Mouse (Mus musculus) embryonic fibroblast, embryonic 13.5 days (primary cell): Measurements from ENCODE around the gene Myrf. TPM values are rescaled to one million over a fixed set of nuclear protein-coding genes. Genes with fewer than 3 reads are reported as not detected.

Source experiments
- H3K27ac ChIP-seq: 2 replicates; pipeline ENCODE4 v1.5.1; 2012; ENCODE audit warnings: low read length, control low read depth, inconsistent platforms; ENCODE audit not compliant: insufficient read depth
- H3K4me1 ChIP-seq: 2 replicates; pipeline ENCODE4 v1.6.1; 2011; ENCODE audit warnings: low read length; ENCODE audit not compliant: control insufficient read depth, insufficient read depth
- H3K4me3 ChIP-seq: 2 replicates; pipeline ENCODE4 v1.5.1; 2011; ENCODE audit warnings: mild to moderate bottlenecking, control low read depth, low read length; ENCODE audit not compliant: insufficient read depth
- CTCF ChIP-seq: IDR thresholded peaks from 2 replicates; pipeline ENCODE4 v1.5.1; 2011; ENCODE audit warnings: mild to moderate bottlenecking, control low read depth, low read length, moderate library complexity, borderline replicate concordance; ENCODE audit not compliant: insufficient read depth
- POLR2A ChIP-seq: IDR thresholded peaks from 2 replicates; pipeline ENCODE4 v1.6.1; 2011; ENCODE audit warnings: low read depth, mild to moderate bottlenecking, control low read depth, low read length, moderate library complexity
- polyA plus RNA-seq: library from polyadenylated mRNA; stranded (reverse); fragments of >200 nt; gene quantifications from 2 replicates; pipeline ENCODE4 v1.2.4, GENCODE M21; 2011; ENCODE audit warnings: low read depth; ENCODE audit not compliant: missing spikeins, insufficient read length

Myrf gene
- polyA plus RNA-seq, 1 experiment = 2.1 TPM

DNA sequence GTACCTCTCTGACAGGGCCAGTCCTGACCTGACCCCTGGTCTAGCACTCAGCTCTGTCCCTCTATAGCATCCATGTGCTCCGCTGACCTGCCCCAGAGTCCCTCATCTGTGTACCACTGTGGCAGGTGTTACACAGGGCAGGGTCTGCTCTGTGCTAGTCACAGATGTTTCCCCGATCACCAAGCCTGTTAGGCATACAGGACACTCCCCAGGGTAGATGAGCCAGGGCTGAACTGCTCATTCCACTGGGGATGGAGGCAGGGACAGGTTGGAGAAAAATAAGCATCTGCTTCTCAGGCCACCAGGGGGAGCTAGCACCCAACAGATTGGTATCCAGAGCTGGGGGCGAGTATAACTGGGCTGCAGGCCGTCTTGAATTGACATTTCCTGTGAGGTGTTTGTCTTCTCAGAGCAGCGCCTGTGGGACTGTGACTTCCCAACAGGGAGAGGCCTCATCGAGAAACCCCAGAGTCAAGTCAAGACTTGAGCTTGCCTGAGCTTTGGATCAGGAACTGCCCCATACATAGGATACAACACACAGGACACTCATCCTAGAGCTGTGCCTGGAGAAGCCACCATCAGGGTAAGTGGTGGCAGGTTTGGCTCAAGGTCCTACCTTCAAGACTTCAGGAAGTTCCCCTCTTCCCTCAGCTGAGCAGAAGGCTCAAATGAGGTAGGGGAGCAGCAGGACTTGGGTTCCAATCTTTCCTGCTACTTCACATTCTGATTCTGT, 17.9 kb upstream of the Myrf start:
- H3K27ac ChIP-seq = no peak overlapping the region
- TF ChIP-seq POLR2A = no peak
- peak; percentile 70; the same call in 1 of the 2 replicates for TF ChIP-seq CTCF
- H3K4me1 ChIP-seq = no peaks in the 10 kb centered on the region
- no peak overlapping the region for H3K4me3 ChIP-seq

GRCm38 (mm10) chr19:10248128-10248527, 7.6 kb upstream of the Myrf start:
- H3K4me1 ChIP-seq = no peaks in the 10 kb centered on the region
- TF ChIP-seq POLR2A (no peak), CTCF (no peak)
- no peak overlapping the region for H3K4me3 ChIP-seq
- no peak overlapping the region for H3K27ac ChIP-seq

DNA sequence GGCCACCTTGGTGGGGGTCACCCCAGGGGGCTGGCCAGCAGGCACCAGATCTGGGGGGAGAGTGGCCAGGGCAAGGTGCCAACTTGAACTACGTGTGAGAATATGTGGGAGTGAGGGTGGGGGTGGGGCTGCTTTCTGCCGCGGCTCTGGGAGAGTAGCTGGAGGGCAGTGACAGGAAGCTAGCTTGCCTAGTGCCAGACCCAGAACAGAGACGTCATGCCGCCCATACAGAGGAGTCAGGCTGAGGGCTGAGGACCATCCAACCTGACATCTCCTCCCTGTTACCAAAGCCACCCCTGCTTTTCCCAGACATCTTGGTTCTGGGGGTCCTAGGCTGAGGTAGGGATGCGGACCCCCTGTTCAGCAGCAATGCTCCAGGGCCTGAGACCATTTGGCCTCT, 6.6 kb upstream of the Myrf start:
- no peak for TF ChIP-seq CTCF
- no peaks in the 10 kb centered on the region for H3K4me1 ChIP-seq
- no peak overlapping the region for H3K27ac ChIP-seq
- H3K4me3 ChIP-seq = no peak overlapping the region

- H3K27ac ChIP-seq = no peak overlapping the region
- no peak for TF ChIP-seq POLR2A
- TF ChIP-seq CTCF = peak; percentile 38; the same call in 1 of the 2 replicates
- no peaks in the 10 kb centered on the region for H3K4me1 ChIP-seq
- H3K4me3 ChIP-seq = no peak overlapping the region
Observed at GRCm38 (mm10) chr19:10244183-10244582, 3.6 kb upstream of the Myrf start.

DNA sequence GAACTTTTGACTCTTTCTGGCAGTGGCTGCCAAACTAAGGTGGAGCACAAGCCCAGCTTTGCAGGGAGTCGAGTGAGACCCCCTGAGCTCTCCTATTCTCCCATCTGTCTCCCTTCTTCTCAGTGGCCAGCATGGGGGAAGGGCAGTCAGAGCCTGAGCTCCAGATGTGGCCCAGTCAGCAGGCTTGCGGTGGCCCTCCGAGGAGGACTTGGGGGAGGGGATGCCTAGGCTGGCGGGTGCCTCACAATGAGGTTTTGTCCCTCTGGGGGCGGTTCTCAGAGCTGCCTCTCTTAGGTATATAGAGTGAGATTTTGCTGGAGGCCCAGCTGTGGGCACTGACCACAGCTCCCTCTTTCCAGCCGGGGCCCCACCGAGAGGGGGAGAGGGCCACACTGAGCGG, 2.4 kb upstream of the Myrf start:
- no peaks in the 10 kb centered on the region for H3K4me1 ChIP-seq
- no peak overlapping the region for H3K4me3 ChIP-seq
- H3K27ac ChIP-seq = no peak overlapping the region
- TF ChIP-seq POLR2A (no peak), CTCF (no peak)

DNA sequence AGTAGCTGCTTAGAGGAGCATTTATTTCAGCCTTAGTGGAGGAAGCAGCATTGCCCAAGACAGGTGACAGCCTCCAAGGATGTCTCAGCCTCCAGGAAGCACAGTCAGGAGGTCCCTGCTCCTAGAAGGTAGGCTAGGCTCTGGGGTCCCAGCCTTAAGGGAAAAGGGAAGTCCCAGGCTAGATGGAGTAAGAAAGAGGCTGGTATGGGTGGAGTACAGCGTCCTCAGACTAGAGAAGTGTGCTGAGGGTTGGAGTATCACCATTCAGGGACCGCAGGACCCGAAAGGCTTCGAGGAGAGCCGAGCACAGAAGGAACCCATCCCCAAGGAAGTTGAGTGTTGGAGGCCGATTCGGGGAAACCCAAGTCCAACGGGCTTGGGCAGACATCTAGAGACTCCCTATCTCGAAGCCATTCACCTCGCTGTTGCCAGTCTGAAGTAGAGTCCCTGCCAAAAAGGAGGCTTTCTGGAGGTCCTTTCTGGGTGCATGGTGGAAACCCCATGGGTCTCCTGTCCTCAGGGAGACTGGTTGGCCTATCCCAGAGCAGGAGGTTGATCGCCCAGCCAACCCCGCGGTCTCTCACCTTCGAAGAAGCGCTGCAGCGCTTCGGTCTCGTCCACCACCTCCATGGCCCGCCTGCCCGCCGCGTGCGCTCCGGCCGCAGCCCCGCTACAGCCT, 434 bp downstream of the Myrf start:
- TF ChIP-seq POLR2A (no peak), CTCF (no peak)
- H3K4me3 ChIP-seq = peak overlapping the region; percentile 12; the same call in 1 of the 2 replicates

DNA sequence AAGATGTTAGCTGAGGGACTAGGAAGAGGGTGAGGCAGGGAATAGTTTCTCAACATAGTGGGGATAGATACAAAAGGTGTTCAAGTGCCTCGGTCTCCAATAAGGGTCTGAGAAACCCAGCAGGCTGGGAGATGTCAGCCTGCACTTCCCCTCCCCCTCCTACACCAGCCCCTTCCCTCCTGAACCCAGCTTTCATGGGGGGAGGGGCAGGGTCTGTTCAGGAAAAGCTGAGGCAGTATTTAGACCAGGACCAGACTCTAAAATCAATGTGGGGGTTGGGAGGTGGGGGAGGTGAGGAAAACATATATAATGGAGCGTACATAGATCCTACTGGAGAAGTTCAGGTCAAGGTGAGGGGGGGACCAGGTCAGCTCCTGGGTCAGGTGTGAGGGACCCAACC, 1.1 kb downstream of the Myrf start:
- H3K4me1 ChIP-seq = no peaks in the 10 kb centered on the region
- TF ChIP-seq POLR2A (no peak), CTCF (no peak)
- H3K27ac ChIP-seq = no peak overlapping the region
- no peak overlapping the region for H3K4me3 ChIP-seq

More for the DNA sequence above, 434 bp downstream of the Myrf start:
- Histone ChIP-seq H3K27ac (no peak overlapping the region), H3K4me1 (no peaks in the 10 kb centered on the region)

DNA sequence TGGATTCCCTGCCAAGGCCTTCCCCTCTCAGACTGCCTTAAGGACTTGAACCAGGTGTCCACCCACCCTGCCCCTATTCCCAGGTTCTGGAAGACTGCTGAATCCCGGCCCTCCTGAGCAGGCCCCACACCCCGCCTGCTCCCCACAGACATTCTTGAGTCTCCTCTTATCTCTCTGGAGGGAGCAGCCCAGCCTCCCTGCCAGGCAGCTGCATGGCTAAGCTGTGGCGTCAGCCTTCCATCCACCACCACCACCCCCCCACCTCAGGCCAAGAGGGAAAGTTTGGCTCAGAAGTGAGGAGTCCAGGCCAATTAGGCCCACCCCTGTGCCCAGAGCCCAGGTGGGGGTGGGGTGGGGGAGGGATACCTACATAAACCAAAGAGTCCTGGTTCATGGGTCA, 2.1 kb downstream of the Myrf start:
- H3K4me3 ChIP-seq = no peak overlapping the region
- no peak overlapping the region for H3K27ac ChIP-seq
- TF ChIP-seq POLR2A (no peak), CTCF (no peak)
- H3K4me1 ChIP-seq = no peaks in the 10 kb centered on the region

GRCm38 (mm10) chr19:10235784-10236565, 4.6 kb downstream of the Myrf start:
- TF ChIP-seq CTCF (no peak), POLR2A (no peak)
- no peak overlapping the region for H3K27ac ChIP-seq
- no peak overlapping the region for H3K4me3 ChIP-seq
- no peaks in the 10 kb centered on the region for H3K4me1 ChIP-seq
